Mouse (Mus musculus) midbrain, postnatal 0 days (tissue): ENCODE data around the gene Gdpd5. TPM values are rescaled to one million over a fixed set of nuclear protein-coding genes. Genes with fewer than 3 reads are reported as not detected.

Experiments used
- ATAC-seq: fragments of 200-750 bp; cut with Nextera tagmentation; 2 replicates; pipeline ENCODE4 v1.8.0; 2017; ENCODE audit warnings: moderate number of reproducible peaks, mild to moderate bottlenecking, moderate TSS enrichment, moderate library complexity; ENCODE audit not compliant: low FRiP score
- DNase-seq: peaks from one replicate; pipeline ENCODE4 v3.0.0-alpha.2; 2015; ENCODE audit warnings: low spot score
- H3K27ac ChIP-seq: fragments of 300-500 bp; sonication (generic); 2 replicates; pipeline ENCODE4 v1.5.1; 2014; ENCODE audit warnings: low read depth, mild to moderate bottlenecking, low read length, mixed read lengths
- H3K27me3 ChIP-seq: fragments of 300-500 bp; sonication (generic); 2 replicates; pipeline ENCODE4 v1.6.1; 2014; ENCODE audit warnings: low read length, control low read depth, mixed read lengths; ENCODE audit not compliant: insufficient read depth
- H3K36me3 ChIP-seq: fragments of 300-500 bp; sonication (generic); 2 replicates; pipeline ENCODE4 v1.6.1; 2014; ENCODE audit warnings: low read length, control low read depth, mixed read lengths; ENCODE audit not compliant: insufficient read depth
- H3K4me1 ChIP-seq: fragments of 300-500 bp; sonication (generic); 2 replicates; pipeline ENCODE4 v1.6.1; 2014; ENCODE audit warnings: mild to moderate bottlenecking, control low read depth, antibody characterized with exemption, low read length, mixed read lengths; ENCODE audit not compliant: insufficient read depth
- H3K4me2 ChIP-seq: fragments of 300-500 bp; sonication (generic); 2 replicates; pipeline ENCODE4 v1.6.1; 2014; ENCODE audit warnings: low read depth, mild to moderate bottlenecking, low read length, mixed read lengths; ENCODE audit not compliant: poor library complexity, severe bottlenecking
- H3K4me3 ChIP-seq: fragments of 300-500 bp; sonication (generic); 2 replicates; pipeline ENCODE4 v1.5.1; 2014; ENCODE audit warnings: low read depth, mild to moderate bottlenecking, low read length, moderate library complexity
- H3K9ac ChIP-seq: fragments of 300-500 bp; sonication (generic); replicated peaks from 2 replicates; pipeline ENCODE4 v1.6.1; 2014; ENCODE audit warnings: mild to moderate bottlenecking, low read length, moderate library complexity, mixed read lengths; ENCODE audit not compliant: poor library complexity, severe bottlenecking
- H3K9me3 ChIP-seq: fragments of 300-500 bp; sonication (generic); 2 replicates; pipeline ENCODE4 v1.6.1; 2016; ENCODE audit warnings: low read length, control low read depth
- CTCF ChIP-seq: IDR thresholded peaks from 2 replicates; pipeline ENCODE4 v1.5.1; 2016; ENCODE audit warnings: antibody characterized with exemption, mild to moderate bottlenecking
- WGBS: fragments of 180-500 bp; shearing (Covaris S2); extraction: QIAGEN DNeasy Blood & Tissue Kit; methylation state at CpG from one replicate; pipeline ENCODE4 v1.1.7; 2014; 5-methylcytosine and 5-hydroxymethylcytosine counted together
- polyA plus RNA-seq: library from polyadenylated mRNA; unstranded; fragments of >200 nt; fragmentation: Nextera tagmentation; extraction: Ambion mirVana; gene quantifications from 2 replicates; pipeline ENCODE4 v1.2.1, GENCODE M21; 2015
- total RNA-seq: library from RNA; depleted of rRNA; stranded (reverse); fragments of >200 nt; gene quantifications from 2 replicates; pipeline ENCODE4 v1.2.3, GENCODE M21; 2014

The Gdpd5 gene
- total and polyA plus RNA-seq, 2 experiments from 2014 or later = 25.9 to 44.6 TPM

GRCm38 (mm10) chr7:99474836-99475561 lies 93.8 kb downstream of the Gdpd5 start:
- no peak overlapping the region for H3K27ac ChIP-seq
- H3K9ac ChIP-seq = no peak overlapping the region
- DNase-seq (peak; percentile 35), ATAC-seq (no peak)
- H3K9me3 ChIP-seq = no peaks in the 10 kb centered on the region
- no peak overlapping the region for H3K4me3 ChIP-seq
- 36% methylated on average over 12 of the region's 12 CpGs for WGBS
- H3K27me3 ChIP-seq = no peaks in the 10 kb centered on the region
- TF ChIP-seq CTCF = no peak
- H3K4me1 ChIP-seq = no peaks in the 10 kb centered on the region
- H3K4me2 ChIP-seq = no peak overlapping the region
- H3K36me3 ChIP-seq = peaks cover 45% of the 10 kb centered on the region

DNA sequence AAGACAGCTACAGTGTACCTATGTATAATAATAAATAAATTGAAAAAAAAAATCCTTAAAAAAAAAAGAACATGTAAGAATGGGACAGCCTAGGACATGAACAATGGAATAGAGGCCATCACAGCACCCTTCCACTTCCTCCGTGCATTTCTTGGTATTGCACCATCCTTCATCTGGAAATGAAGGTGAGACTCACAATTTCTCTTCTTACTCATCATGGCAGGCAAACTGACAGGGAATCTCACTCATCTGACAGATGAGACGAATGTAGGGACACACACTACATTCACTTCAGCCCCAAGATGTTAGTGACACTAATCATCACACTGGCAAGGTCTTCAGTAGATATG lies 94.3 kb downstream of the Gdpd5 start:
- no peak for TF ChIP-seq CTCF
- ATAC-seq = no peak
- Histone ChIP-seq H3K27me3 (no peaks in the 10 kb centered on the region), H3K4me2 (no peak overlapping the region), H3K9ac (no peak overlapping the region), H3K4me3 (no peak overlapping the region), H3K27ac (no peak overlapping the region), H3K9me3 (no peaks in the 10 kb centered on the region), H3K4me1 (no peaks in the 10 kb centered on the region), H3K36me3 (peaks cover 50% of the 10 kb centered on the region)
- DNase-seq = no peak
- WGBS = 87% methylated on average over 2 of the region's 2 CpGs

GRCm38 (mm10) chr7:99476558-99477114 lies 95.4 kb downstream of the Gdpd5 start:
- H3K9ac ChIP-seq = no peak overlapping the region
- no peaks in the 10 kb centered on the region for H3K4me1 ChIP-seq
- WGBS = 47% methylated on average over 3 of the region's 3 CpGs
- H3K4me3 ChIP-seq = no peak overlapping the region
- ATAC-seq (no peak), DNase-seq (no peak)
- H3K36me3 ChIP-seq = peaks cover 61% of the 10 kb centered on the region
- H3K9me3 ChIP-seq = no peaks in the 10 kb centered on the region
- TF ChIP-seq CTCF = no peak
- H3K27ac ChIP-seq = no peak overlapping the region
- no peaks in the 10 kb centered on the region for H3K27me3 ChIP-seq
- H3K4me2 ChIP-seq = no peak overlapping the region

GRCm38 (mm10) chr7:99477235-99477634 lies 96.0 kb downstream of the Gdpd5 start:
- DNase-seq (no peak), ATAC-seq (no peak)
- no peaks in the 10 kb centered on the region for H3K9me3 ChIP-seq
- peaks cover 65% of the 10 kb centered on the region for H3K36me3 ChIP-seq
- H3K27me3 ChIP-seq = no peaks in the 10 kb centered on the region
- 83% methylated on average over 5 of the region's 5 CpGs for WGBS
- TF ChIP-seq CTCF = peak; percentile 51
- H3K9ac ChIP-seq = no peak overlapping the region
- H3K4me2 ChIP-seq = no peak overlapping the region
- no peak overlapping the region for H3K27ac ChIP-seq
- H3K4me1 ChIP-seq = peaks cover 3% of the 10 kb centered on the region
- H3K4me3 ChIP-seq = no peak overlapping the region

- Histone ChIP-seq H3K4me1 (peaks cover 7% of the 10 kb centered on the region), H3K27me3 (no peaks in the 10 kb centered on the region; the same call in 1 of the 2 replicates), H3K9ac (peak overlapping the region; percentile 78), H3K9me3 (no peaks in the 10 kb centered on the region), H3K4me3 (peak overlapping the region; percentile 58), H3K27ac (peak overlapping the region; percentile 88), H3K36me3 (peaks cover 43% of the 10 kb centered on the region), H3K4me2 (peak overlapping the region; percentile 91)
- ATAC-seq = no peak
- 3% methylated on average over 6 of the region's 6 CpGs for WGBS
- DNase-seq = no peak
- no peak for TF ChIP-seq CTCF
Observed at GRCm38 (mm10) chr7:99482637-99483036, 101.4 kb downstream of the Gdpd5 start.

- ATAC-seq = peak; percentile 96
- Histone ChIP-seq H3K27ac (peak within 1 kb of the TSS; percentile 88), H3K9ac (peak within 1 kb of the TSS; percentile 78), H3K9me3 (no peaks in the 10 kb centered on the region), H3K36me3 (peaks cover 36% of the 10 kb centered on the region), H3K4me3 (peak within 1 kb of the TSS; percentile 58), H3K4me1 (peaks cover 7% of the 10 kb centered on the region), H3K27me3 (no peaks in the 10 kb centered on the region; the same call in 1 of the 2 replicates), H3K4me2 (peak within 1 kb of the TSS; percentile 91)
- under 1% methylated on average over 44 of the region's 45 CpGs for WGBS
- TF ChIP-seq CTCF = no peak
- DNase-seq = peak; percentile 99
Observed at GRCm38 (mm10) chr7:99483271-99483923, 102.2 kb downstream of the Gdpd5 start, which contains the start of gene Rps3. Gene Rps3 (minus strand): TSS chr7:99483738.
